Mouse (Mus musculus) forebrain, embryonic 16.5 days (tissue): ENCODE measurements around the gene Babam1. TPM values are rescaled to one million over a fixed set of nuclear protein-coding genes. Genes with fewer than 3 reads are reported as not detected.

Experiments used
- ATAC-seq: fragments of 200-750 bp; cut with Nextera tagmentation; 2 replicates; pipeline ENCODE4 v1.8.0; 2017; ENCODE audit warnings: mild to moderate bottlenecking, moderate library complexity
- H3K27ac ChIP-seq: fragments of 300-500 bp; sonication (generic); 2 replicates; pipeline ENCODE4 v1.5.1; 2014; ENCODE audit warnings: low read length, control low read depth
- H3K27me3 ChIP-seq: fragments of 300-500 bp; sonication (generic); replicated peaks from 2 replicates; pipeline ENCODE4 v1.6.1; 2014; ENCODE audit warnings: low read length; ENCODE audit not compliant: control insufficient read depth, insufficient read depth
- H3K36me3 ChIP-seq: fragments of 300-500 bp; sonication (generic); 2 replicates; pipeline ENCODE4 v1.6.1; 2014; ENCODE audit not compliant: control insufficient read depth, insufficient read depth
- H3K4me1 ChIP-seq: fragments of 300-500 bp; sonication (generic); replicated peaks from 2 replicates; pipeline ENCODE4 v1.6.1; 2014; ENCODE audit warnings: low read length; ENCODE audit not compliant: control insufficient read depth, insufficient read depth
- H3K4me2 ChIP-seq: fragments of 300-500 bp; sonication (generic); 2 replicates; pipeline ENCODE4 v1.6.1; 2014; ENCODE audit warnings: mild to moderate bottlenecking, low read length, control low read depth
- H3K4me3 ChIP-seq: fragments of 300-500 bp; sonication (generic); replicated peaks from 2 replicates; pipeline ENCODE4 v1.5.1; 2014; ENCODE audit warnings: mild to moderate bottlenecking, low read length, control low read depth
- H3K9ac ChIP-seq: fragments of 300-500 bp; sonication (generic); replicated peaks from 2 replicates; pipeline ENCODE4 v1.6.1; 2014; ENCODE audit warnings: low read depth, low read length, control low read depth
- H3K9me3 ChIP-seq: fragments of 300-500 bp; sonication (generic); 2 replicates; pipeline ENCODE4 v1.6.1; 2016; ENCODE audit warnings: low read length; ENCODE audit not compliant: control insufficient read depth
- WGBS: fragments of 180-500 bp; shearing (Covaris S2); extraction: QIAGEN DNeasy Blood & Tissue Kit; methylation state at CpG from one replicate; pipeline ENCODE4 v1.1.7; 2014; 5-methylcytosine and 5-hydroxymethylcytosine counted together
- polyA plus RNA-seq: library from polyadenylated mRNA; unstranded; fragments of >200 nt; fragmentation: Nextera tagmentation; extraction: Ambion mirVana; gene quantifications from 2 replicates; pipeline ENCODE4 v1.2.1, GENCODE M21; 2015

Babam1 gene
- polyA plus RNA-seq, 1 experiment from 2014 or later = 105 TPM

GRCm38 (mm10) chr8:71391696-71392095 lies 5.0 kb upstream of the Babam1 start:
- Histone ChIP-seq H3K9me3 (no peaks in the 10 kb centered on the region), H3K4me3 (no peak overlapping the region), H3K4me1 (peaks cover 4% of the 10 kb centered on the region), H3K36me3 (no peaks in the 10 kb centered on the region), H3K27ac (no peak overlapping the region), H3K4me2 (no peak overlapping the region), H3K9ac (no peak overlapping the region), H3K27me3 (no peaks in the 10 kb centered on the region)
- 89% methylated on average over 2 of the region's 2 CpGs for WGBS
- no peak for ATAC-seq

GRCm38 (mm10) chr8:71392391-71392790 lies 4.3 kb upstream of the Babam1 start:
- Histone ChIP-seq H3K36me3 (no peaks in the 10 kb centered on the region), H3K9ac (no peak overlapping the region), H3K9me3 (no peaks in the 10 kb centered on the region), H3K27ac (no peak overlapping the region), H3K4me2 (no peak overlapping the region), H3K4me3 (no peak overlapping the region), H3K27me3 (no peaks in the 10 kb centered on the region), H3K4me1 (peaks cover 6% of the 10 kb centered on the region)
- no peak for ATAC-seq
- WGBS = 79% methylated on average over 5 of the region's 5 CpGs

GRCm38 (mm10) chr8:71392871-71393270 lies 3.8 kb upstream of the Babam1 start:
- Histone ChIP-seq H3K4me1 (peaks cover 11% of the 10 kb centered on the region), H3K27me3 (no peaks in the 10 kb centered on the region), H3K36me3 (no peaks in the 10 kb centered on the region), H3K9me3 (no peaks in the 10 kb centered on the region), H3K9ac (no peak overlapping the region), H3K4me3 (no peak overlapping the region), H3K4me2 (no peak overlapping the region), H3K27ac (no peak overlapping the region)
- 3% methylated on average over 3 of the region's 3 CpGs for WGBS
- no peak for ATAC-seq

GRCm38 (mm10) chr8:71394481-71394880 lies 2.2 kb upstream of the Babam1 start:
- no peak for ATAC-seq
- 77% methylated on average over 7 of the region's 7 CpGs for WGBS
- Histone ChIP-seq H3K9me3 (no peaks in the 10 kb centered on the region), H3K4me1 (peaks cover 11% of the 10 kb centered on the region), H3K9ac (no peak overlapping the region), H3K27me3 (no peaks in the 10 kb centered on the region), H3K4me3 (no peak overlapping the region), H3K4me2 (no peak overlapping the region), H3K36me3 (no peaks in the 10 kb centered on the region), H3K27ac (no peak overlapping the region)

- Histone ChIP-seq H3K9me3 (no peaks in the 10 kb centered on the region), H3K36me3 (no peaks in the 10 kb centered on the region), H3K4me1 (peaks cover 11% of the 10 kb centered on the region), H3K27me3 (no peaks in the 10 kb centered on the region), H3K27ac (no peak overlapping the region), H3K9ac (no peak overlapping the region), H3K4me3 (no peak overlapping the region), H3K4me2 (no peak overlapping the region)
- no peak for ATAC-seq
- 87% methylated on average over 10 of the region's 10 CpGs for WGBS
Measured at GRCm38 (mm10) chr8:71395071-71395470, 1.6 kb upstream of the Babam1 start.

- Histone ChIP-seq H3K27ac (peak within 1 kb of the TSS; percentile 62), H3K36me3 (no peaks in the 10 kb centered on the region), H3K4me1 (peaks cover 11% of the 10 kb centered on the region), H3K9ac (no peak within 1 kb of the TSS), H3K9me3 (no peaks in the 10 kb centered on the region), H3K4me3 (peak within 1 kb of the TSS; percentile 55), H3K27me3 (no peaks in the 10 kb centered on the region), H3K4me2 (peak within 1 kb of the TSS; percentile 47)
- no peak for ATAC-seq
- 85% methylated on average over 9 of the region's 9 CpGs for WGBS
Measured at GRCm38 (mm10) chr8:71395629-71396028, 1.0 kb upstream of the Babam1 start, which contains the start of gene Ushbp1. TSS of gene Ushbp1 (minus strand) at chr8:71395802.

GRCm38 (mm10) chr8:71397701-71398100 lies 1.0 kb downstream of the Babam1 start:
- Histone ChIP-seq H3K4me1 (peaks cover 11% of the 10 kb centered on the region), H3K9me3 (no peaks in the 10 kb centered on the region), H3K4me3 (peak overlapping the region; percentile 55; the same call in 1 of the 2 replicates), H3K36me3 (no peaks in the 10 kb centered on the region), H3K27ac (no peak overlapping the region), H3K9ac (no peak overlapping the region), H3K27me3 (no peaks in the 10 kb centered on the region), H3K4me2 (peak overlapping the region; percentile 64)
- ATAC-seq = no peak
- WGBS = 86% methylated on average over 12 of the region's 12 CpGs

- H3K27ac ChIP-seq = no peak overlapping the region
- H3K9me3 ChIP-seq = no peaks in the 10 kb centered on the region
- WGBS = 90% methylated on average over 2 of the region's 2 CpGs
- no peaks in the 10 kb centered on the region for H3K27me3 ChIP-seq
- no peak overlapping the region for H3K4me2 ChIP-seq
- peaks cover 11% of the 10 kb centered on the region for H3K4me1 ChIP-seq
- no peak for ATAC-seq
- no peaks in the 10 kb centered on the region for H3K36me3 ChIP-seq
- no peak overlapping the region for H3K4me3 ChIP-seq
- no peak overlapping the region for H3K9ac ChIP-seq
Measured at GRCm38 (mm10) chr8:71400826-71401225, 4.2 kb downstream of the Babam1 start.

- Histone ChIP-seq H3K4me3 (no peak overlapping the region), H3K9me3 (no peaks in the 10 kb centered on the region), H3K36me3 (no peaks in the 10 kb centered on the region), H3K27me3 (no peaks in the 10 kb centered on the region), H3K4me1 (peaks cover 14% of the 10 kb centered on the region), H3K4me2 (no peak overlapping the region), H3K9ac (no peak overlapping the region), H3K27ac (no peak overlapping the region)
- ATAC-seq = no peak
Measured at GRCm38 (mm10) chr8:71401454-71401853, 4.8 kb downstream of the Babam1 start.

- no peak overlapping the region for H3K9ac ChIP-seq
- no peaks in the 10 kb centered on the region for H3K9me3 ChIP-seq
- no peaks in the 10 kb centered on the region for H3K36me3 ChIP-seq
- H3K4me2 ChIP-seq = no peak overlapping the region
- ATAC-seq = no peak
- no peak overlapping the region for H3K27ac ChIP-seq
- H3K4me1 ChIP-seq = peaks cover 17% of the 10 kb centered on the region
- H3K4me3 ChIP-seq = no peak overlapping the region
- WGBS = 88% methylated on average over 9 of the region's 9 CpGs
- H3K27me3 ChIP-seq = no peaks in the 10 kb centered on the region
Measured at GRCm38 (mm10) chr8:71402446-71402964, 5.8 kb downstream of the Babam1 start.
